25 mouse cellular contexts compared by ENCODE assay signal in the genomic region with DNA sequence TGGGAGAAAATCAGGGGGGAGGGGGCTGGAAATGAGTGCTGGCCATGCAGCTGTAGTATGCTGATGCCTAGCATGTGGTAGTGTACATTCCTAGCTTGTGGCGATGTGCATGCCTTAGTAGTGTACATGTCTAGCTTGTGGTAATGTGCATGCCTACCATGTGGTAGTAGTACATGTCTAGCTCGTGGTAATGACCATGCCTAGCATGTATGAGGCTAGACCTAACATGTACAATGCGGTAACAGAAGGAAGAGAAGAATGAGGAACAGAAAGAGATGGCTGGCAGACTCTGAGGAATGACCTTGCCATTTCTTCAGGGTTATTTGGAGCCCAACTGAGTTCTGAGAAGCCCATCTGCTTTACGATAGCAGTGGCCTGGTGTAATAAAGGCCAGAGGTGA. TPM values are rescaled to one million over a fixed set of nuclear protein-coding genes. Genes with fewer than 3 reads are reported as not detected.
DNase-seq lines count a peak whose midpoint lies in the region; ATAC-seq and TF ChIP-seq lines count a peak whose summit lies in the region.
"Had no signal": no experiment of that assay in that cellular context is flagged by ENCODE, and none has a peak within 500 bp of the region (broad histone marks: within the 10 kb centered on the region; RNA-seq: fewer than 3 reads in every experiment).

No protein-coding gene starts in this region.

- H3K4me3 ChIP-seq in intestine, embryonic 16.5 days (ENCODE audit: low read length): no peak overlapping the region
- H3K4me3 ChIP-seq in intestine, postnatal 0 days (ENCODE audit: low read depth, low read length): no peak overlapping the region
- H3K4me3 ChIP-seq in bone marrow macrophage, adult 2 months (ENCODE audit: insufficient read depth, low read length): no peak overlapping the region
- no peak overlapping the region for H3K4me3 ChIP-seq in liver, embryonic 11.5 days (ENCODE audit: low read depth, low read length)
- H3K4me3 ChIP-seq: embryonic facial prominence, embryonic 13.5 days; forebrain, embryonic 12.5 days; gastrocnemius, adult 2 months; heart, embryonic 10.5 days; hindbrain, embryonic 13.5 days had no signal

- ATAC-seq in intestine, embryonic 16.5 days: no peak
- ATAC-seq in intestine, postnatal 0 days: no peak
- ATAC-seq in granulocyte monocyte progenitor cell, adult 5-6 weeks (replicated peaks; ENCODE audit: poor library complexity, severe bottlenecking): peak; percentile 83
- peak; percentile 71 for ATAC-seq in megakaryocyte progenitor cell, adult 5-6 weeks (replicated peaks; ENCODE audit: poor library complexity)
- ATAC-seq in liver, embryonic 11.5 days (replicated peaks; ENCODE audit: low FRiP score): no peak
- ATAC-seq: forebrain, postnatal 0 days; hindbrain, postnatal 0 days had no signal

- peak overlapping the region; percentile 51; the same call in 1 of the 2 replicates for H3K27ac ChIP-seq in intestine, embryonic 16.5 days (ENCODE audit: low read length)
- no peak overlapping the region for H3K27ac ChIP-seq in intestine, postnatal 0 days (ENCODE audit: low read depth, low read length)
- H3K27ac ChIP-seq in bone marrow macrophage, adult 2 months (ENCODE audit: insufficient read depth, low read depth, low read length): peak overlapping the region; percentile 75
- H3K27ac ChIP-seq in liver, embryonic 11.5 days (ENCODE audit: low read depth, low read length): no peak overlapping the region
- H3K27ac ChIP-seq: embryonic facial prominence, embryonic 13.5 days; forebrain, embryonic 12.5 days; gastrocnemius, adult 2 months; heart, embryonic 10.5 days; hindbrain, embryonic 13.5 days; hindbrain, postnatal 0 days had no signal

- no peaks in the 10 kb centered on the region for H3K4me1 ChIP-seq in intestine, embryonic 16.5 days (ENCODE audit: control insufficient read depth, insufficient read depth, low read length)
- no peaks in the 10 kb centered on the region for H3K4me1 ChIP-seq in intestine, postnatal 0 days (replicated peaks; ENCODE audit: control insufficient read depth, insufficient read depth, low read length)
- peaks cover 35% of the 10 kb centered on the region for H3K4me1 ChIP-seq in bone marrow macrophage, adult 2 months (ENCODE audit: control insufficient read depth, insufficient read depth, low read length)
- no peaks in the 10 kb centered on the region for H3K4me1 ChIP-seq in liver, embryonic 11.5 days (replicated peaks; ENCODE audit: control insufficient read depth, insufficient read depth, low read length)
- H3K4me1 ChIP-seq: embryonic facial prominence, embryonic 13.5 days; forebrain, embryonic 12.5 days; heart, embryonic 10.5 days; hindbrain, embryonic 13.5 days had no signal

- H3K27me3 ChIP-seq in intestine, embryonic 16.5 days (replicated peaks; ENCODE audit: control insufficient read depth, insufficient read depth, low read length): no peaks in the 10 kb centered on the region
- no peaks in the 10 kb centered on the region for H3K27me3 ChIP-seq in intestine, postnatal 0 days (replicated peaks; ENCODE audit: control insufficient read depth, insufficient read depth, low read length)
- H3K27me3 ChIP-seq in liver, embryonic 11.5 days (replicated peaks; ENCODE audit: control insufficient read depth, insufficient read depth, low read length): no peaks in the 10 kb centered on the region
- H3K27me3 ChIP-seq: embryonic facial prominence, embryonic 13.5 days; forebrain, embryonic 12.5 days; hindbrain, embryonic 13.5 days had no signal

- no peaks in the 10 kb centered on the region for H3K36me3 ChIP-seq in intestine, embryonic 16.5 days (ENCODE audit: control insufficient read depth, insufficient read depth, low read length)
- H3K36me3 ChIP-seq in intestine, postnatal 0 days (ENCODE audit: control insufficient read depth, insufficient read depth): no peaks in the 10 kb centered on the region
- H3K36me3 ChIP-seq in liver, embryonic 11.5 days (ENCODE audit: control insufficient read depth, insufficient read depth, low read length): no peaks in the 10 kb centered on the region
- H3K36me3 ChIP-seq: embryonic facial prominence, embryonic 13.5 days; forebrain, embryonic 12.5 days; heart, embryonic 10.5 days; hindbrain, embryonic 13.5 days had no signal

- WGBS in intestine, embryonic 16.5 days: 81% methylated on average over 4 of the region's 4 CpGs
- WGBS in intestine, postnatal 0 days: 84% methylated on average over 4 of the region's 4 CpGs
- WGBS in liver, embryonic 11.5 days: 69% methylated on average over 4 of the region's 4 CpGs

- no peak for DNase-seq in liver, embryonic 11.5 days (ENCODE audit: low spot score)
- no peak for DNase-seq in thymus, postnatal 10 days (ENCODE audit: low spot score in 2 of 2)
- DNase-seq: adrenal gland, adult 2 months; adrenal gland, postnatal 36 days; cerebellum, adult 11-12 months; cerebellum, adult 9-10 months; cerebellum, postnatal 25 days; forebrain, postnatal 0 days; gastrocnemius, adult 2 months; gastrocnemius, postnatal 25 days; heart, postnatal 10 days had no signal

- no peak overlapping the region for H3K4me2 ChIP-seq in intestine, embryonic 16.5 days (ENCODE audit: low read depth, low read length)
- H3K4me2 ChIP-seq in intestine, postnatal 0 days (replicated peaks; ENCODE audit: low read depth): no peak overlapping the region
- H3K4me2 ChIP-seq in liver, embryonic 11.5 days: no peak overlapping the region
- H3K4me2 ChIP-seq: embryonic facial prominence, embryonic 13.5 days; forebrain, embryonic 12.5 days; hindbrain, embryonic 13.5 days had no signal

- H3K9me3 ChIP-seq in intestine, embryonic 16.5 days (ENCODE audit: control insufficient read depth, low read length): no peaks in the 10 kb centered on the region
- H3K9me3 ChIP-seq in intestine, postnatal 0 days (ENCODE audit: control insufficient read depth): no peaks in the 10 kb centered on the region
- no peaks in the 10 kb centered on the region for H3K9me3 ChIP-seq in liver, embryonic 11.5 days (ENCODE audit: control insufficient read depth, low read length)
- H3K9me3 ChIP-seq: embryonic facial prominence, embryonic 13.5 days; forebrain, embryonic 12.5 days; hindbrain, embryonic 13.5 days had no signal

- no peak for TF ChIP-seq POLR2A in bone marrow macrophage, adult 2 months (IDR thresholded peaks at IDR 0.05; ENCODE audit: borderline replicate concordance, low read depth, low read length)

- H3K9ac ChIP-seq in intestine, embryonic 16.5 days (ENCODE audit: low read depth, low read length): no peak overlapping the region
- H3K9ac ChIP-seq in intestine, postnatal 0 days (ENCODE audit: low read depth, low read length): no peak overlapping the region
- no peak overlapping the region for H3K9ac ChIP-seq in liver, embryonic 11.5 days (ENCODE audit: low read depth, low read length)
- H3K9ac ChIP-seq: embryonic facial prominence, embryonic 13.5 days; forebrain, embryonic 12.5 days; forebrain, postnatal 0 days; hindbrain, embryonic 13.5 days had no signal

- TF ChIP-seq CTCF in intestine, postnatal 0 days (IDR thresholded peaks at IDR 0.05; ENCODE audit: low read depth): no peak
- TF ChIP-seq CTCF in bone marrow macrophage, adult 2 months (IDR thresholded peaks at IDR 0.05; ENCODE audit: low read depth, low read length): no peak

RNA-seq across cellular contexts. Expression of a gene that starts 0.6 kb away (rescaled TPM):
- polyA plus RNA-seq in intestine, embryonic 16.5 days (2015; fragmentation: Nextera tagmentation; extraction: Ambion mirVana): 1.4 and 2.7 TPM in 2 replicates
- polyA plus RNA-seq in intestine, postnatal 0 days (2015; fragmentation: Nextera tagmentation; extraction: Ambion mirVana): 1.9 TPM in 2 replicates
- 1.1 and 1.7 TPM in 2 replicates for polyA plus RNA-seq in bone marrow macrophage, adult 2 months (2012; ENCODE audit: insufficient read depth, insufficient read length, missing spikeins)
- not detected in 2 replicates for total RNA-seq in granulocyte monocyte progenitor cell, adult 5-6 weeks (2014; fragmentation: Nextera tagmentation)
- not detected in 2 replicates for total RNA-seq in granulocyte monocyte progenitor cell, adult 5-6 weeks (2017)
- not detected in 2 replicates for total RNA-seq in megakaryocyte progenitor cell, adult 5-6 weeks (2015)
- total RNA-seq in megakaryocyte progenitor cell, adult 5-6 weeks (2017): not detected in 2 replicates
- 0.38 TPM in 1 of 2 replicates, not detected in the other for polyA plus RNA-seq in liver, embryonic 11.5 days (2014; fragmentation: Nextera tagmentation; extraction: Ambion mirVana)
- total RNA-seq: adrenal gland, adult 2 months; adrenal gland, postnatal 36 days; ES-E14; gastrocnemius, adult 2 months; gastrocnemius, postnatal 25 days; hematopoietic stem cell, adult 5-6 weeks had no signal
- polyA plus RNA-seq: heart, embryonic 10.5 days had no signal

RNA-seq across cellular contexts. Expression of a gene that starts 13.9 kb away (rescaled TPM):
- 0.40 TPM in 1 of 2 replicates, not detected in the other for polyA plus RNA-seq in intestine, embryonic 16.5 days (2015; fragmentation: Nextera tagmentation; extraction: Ambion mirVana)
- not detected in 2 replicates for polyA plus RNA-seq in intestine, postnatal 0 days (2015; fragmentation: Nextera tagmentation; extraction: Ambion mirVana)
- 1.9 TPM in 1 of 2 replicates, not detected in the other for polyA plus RNA-seq in bone marrow macrophage, adult 2 months (2012; ENCODE audit: insufficient read depth, insufficient read length, missing spikeins)
- total RNA-seq in granulocyte monocyte progenitor cell, adult 5-6 weeks (2014; fragmentation: Nextera tagmentation): not detected in 2 replicates
- total RNA-seq in granulocyte monocyte progenitor cell, adult 5-6 weeks (2017): not detected in 2 replicates
- not detected in 2 replicates for total RNA-seq in megakaryocyte progenitor cell, adult 5-6 weeks (2015)
- total RNA-seq in megakaryocyte progenitor cell, adult 5-6 weeks (2017): not detected in 2 replicates
- not detected in 2 replicates for polyA plus RNA-seq in liver, embryonic 11.5 days (2014; fragmentation: Nextera tagmentation; extraction: Ambion mirVana)
- total RNA-seq: ES-E14; forebrain, postnatal 0 days; gastrocnemius, adult 2 months; heart, postnatal 10 days; hematopoietic stem cell, adult 5-6 weeks; hindbrain, postnatal 0 days had no signal
- polyA plus RNA-seq: brain, embryonic 14.5 days; embryonic facial prominence, embryonic 13.5 days; forebrain, embryonic 12.5 days; forebrain, postnatal 0 days; heart, embryonic 10.5 days; heart, embryonic 14.5 days; hindbrain, embryonic 13.5 days had no signal

RNA-seq across cellular contexts. Expression of a gene that starts 43.5 kb away (rescaled TPM):
- 105 and 109 TPM in 2 replicates for polyA plus RNA-seq in intestine, embryonic 16.5 days (2015; fragmentation: Nextera tagmentation; extraction: Ambion mirVana)
- 62.4 and 66.6 TPM in 2 replicates for polyA plus RNA-seq in intestine, postnatal 0 days (2015; fragmentation: Nextera tagmentation; extraction: Ambion mirVana)
- not detected in 2 replicates for polyA plus RNA-seq in bone marrow macrophage, adult 2 months (2012; ENCODE audit: insufficient read depth, insufficient read length, missing spikeins)
- not detected in 2 replicates for total RNA-seq in granulocyte monocyte progenitor cell, adult 5-6 weeks (2014; fragmentation: Nextera tagmentation)
- not detected in 2 replicates for total RNA-seq in granulocyte monocyte progenitor cell, adult 5-6 weeks (2017)
- not detected in 2 replicates for total RNA-seq in megakaryocyte progenitor cell, adult 5-6 weeks (2015)
- total RNA-seq in megakaryocyte progenitor cell, adult 5-6 weeks (2017): not detected in 2 replicates
- not detected in 2 replicates for polyA plus RNA-seq in liver, embryonic 11.5 days (2014; fragmentation: Nextera tagmentation; extraction: Ambion mirVana)
- total RNA-seq: ES-E14; forebrain, postnatal 0 days; hematopoietic stem cell, adult 5-6 weeks had no signal
- polyA plus RNA-seq: forebrain, embryonic 12.5 days; heart, embryonic 10.5 days had no signal

RNA-seq across cellular contexts. Expression of a gene that starts 55.6 kb away (rescaled TPM):
- 3.0 and 3.1 TPM in 2 replicates for polyA plus RNA-seq in intestine, embryonic 16.5 days (2015; fragmentation: Nextera tagmentation; extraction: Ambion mirVana)
- polyA plus RNA-seq in intestine, postnatal 0 days (2015; fragmentation: Nextera tagmentation; extraction: Ambion mirVana): 2.4 and 2.6 TPM in 2 replicates
- polyA plus RNA-seq in bone marrow macrophage, adult 2 months (2012; ENCODE audit: insufficient read depth, insufficient read length, missing spikeins): 1.9 and 2.0 TPM in 2 replicates
- total RNA-seq in granulocyte monocyte progenitor cell, adult 5-6 weeks (2014; fragmentation: Nextera tagmentation): not detected in 2 replicates
- not detected in 2 replicates for total RNA-seq in granulocyte monocyte progenitor cell, adult 5-6 weeks (2017)
- total RNA-seq in megakaryocyte progenitor cell, adult 5-6 weeks (2015): not detected in 2 replicates
- total RNA-seq in megakaryocyte progenitor cell, adult 5-6 weeks (2017): not detected in 2 replicates
- 0.36 and 0.39 TPM in 2 replicates for polyA plus RNA-seq in liver, embryonic 11.5 days (2014; fragmentation: Nextera tagmentation; extraction: Ambion mirVana)
- total RNA-seq: forebrain, postnatal 0 days; gastrocnemius, adult 2 months; hematopoietic stem cell, adult 5-6 weeks had no signal

Comparison
In these comparisons a context has a peak if more than half of its experiments do, and no peak if none do; other contexts are left out.
1. H3K27ac ChIP-seq: peak in intestine, embryonic 16.5 days (single experiment) and bone marrow macrophage, adult 2 months (single experiment); none in intestine, postnatal 0 days (single experiment) and liver, embryonic 11.5 days (single experiment).
2. ATAC-seq: peak in granulocyte monocyte progenitor cell, adult 5-6 weeks (single experiment) and megakaryocyte progenitor cell, adult 5-6 weeks (single experiment); none in intestine, embryonic 16.5 days (single experiment), intestine, postnatal 0 days (single experiment) and liver, embryonic 11.5 days (single experiment).
3. RNA of a gene that starts 43.5 kb away (polyA plus RNA-seq): 105 to 109 TPM in intestine, embryonic 16.5 days and 62.4 to 66.6 TPM in intestine, postnatal 0 days; not detected in bone marrow macrophage, adult 2 months and not detected in liver, embryonic 11.5 days; every median in the first group is over 10 times any median in the second.